Comparison of ENCODE assay signal across 16 mouse cellular contexts in genomic region chr7:37004601-37005000, GRCm38 (mm10).
A peak's percentile ranks its signal among the peaks of the same experiment; 100 is the strongest.
DNase-seq lines count a peak whose midpoint lies in the region; ATAC-seq and TF ChIP-seq lines count a peak whose summit lies in the region.
"Had no signal": no experiment of that assay in that cellular context is flagged by ENCODE, and none has a peak within 500 bp of the region (broad histone marks: within the 10 kb centered on the region; RNA-seq: fewer than 3 reads in every experiment).

No protein-coding gene starts in this region.

- H3K4me3 ChIP-seq in embryonic facial prominence, embryonic 14.5 days (ENCODE audit: low read depth, low read length), result no peak overlapping the region
- H3K4me3 ChIP-seq in embryonic facial prominence, embryonic 10.5 days, result no peak overlapping the region
- no peak overlapping the region for H3K4me3 ChIP-seq in midbrain, postnatal 0 days (ENCODE audit: low read depth, low read length)
- no peak overlapping the region for H3K4me3 ChIP-seq in midbrain, embryonic 11.5 days (ENCODE audit: low read depth, low read length)
- H3K4me3 ChIP-seq: forebrain, embryonic 15.5 days; heart, embryonic 13.5 days; layer of hippocampus, adult 2 months; liver, embryonic 13.5 days; neural tube, embryonic 13.5 days had no signal

- 72% methylated on average over 5 of the region's 5 CpGs for WGBS in embryonic facial prominence, embryonic 14.5 days
- 91% methylated on average over 5 of the region's 5 CpGs for WGBS in embryonic facial prominence, embryonic 10.5 days
- 90% methylated on average over 5 of the region's 5 CpGs for WGBS in midbrain, postnatal 0 days
- WGBS in midbrain, embryonic 11.5 days, result 90% methylated on average over 5 of the region's 5 CpGs

- H3K9me3 ChIP-seq in embryonic facial prominence, embryonic 14.5 days (ENCODE audit: control insufficient read depth, low read length), result no peaks in the 10 kb centered on the region
- no peaks in the 10 kb centered on the region for H3K9me3 ChIP-seq in embryonic facial prominence, embryonic 10.5 days
- no peaks in the 10 kb centered on the region for H3K9me3 ChIP-seq in midbrain, postnatal 0 days (ENCODE audit: low read length)
- no peaks in the 10 kb centered on the region for H3K9me3 ChIP-seq in midbrain, embryonic 11.5 days (ENCODE audit: control insufficient read depth, low read length)
- H3K9me3 ChIP-seq: forebrain, embryonic 15.5 days; heart, embryonic 13.5 days; liver, embryonic 13.5 days; neural tube, embryonic 13.5 days had no signal

- H3K4me1 ChIP-seq in embryonic facial prominence, embryonic 14.5 days (ENCODE audit: control insufficient read depth, insufficient read depth, low read length), result peaks cover 4% of the 10 kb centered on the region; the same call in 1 of the 2 replicates
- H3K4me1 ChIP-seq in embryonic facial prominence, embryonic 10.5 days, result peaks cover 24% of the 10 kb centered on the region
- no peaks in the 10 kb centered on the region for H3K4me1 ChIP-seq in midbrain, postnatal 0 days (ENCODE audit: insufficient read depth, low read length)
- no peaks in the 10 kb centered on the region for H3K4me1 ChIP-seq in midbrain, embryonic 11.5 days (ENCODE audit: control insufficient read depth, insufficient read depth, low read length)
- H3K4me1 ChIP-seq: forebrain, embryonic 15.5 days; heart, embryonic 13.5 days; liver, embryonic 13.5 days; neural tube, embryonic 13.5 days had no signal

- H3K36me3 ChIP-seq in embryonic facial prominence, embryonic 14.5 days (ENCODE audit: control insufficient read depth, insufficient read depth, low read length), result no peaks in the 10 kb centered on the region
- no peaks in the 10 kb centered on the region for H3K36me3 ChIP-seq in embryonic facial prominence, embryonic 10.5 days (replicated peaks)
- no peaks in the 10 kb centered on the region for H3K36me3 ChIP-seq in midbrain, postnatal 0 days (ENCODE audit: insufficient read depth, low read length)
- no peaks in the 10 kb centered on the region for H3K36me3 ChIP-seq in midbrain, embryonic 11.5 days (ENCODE audit: control insufficient read depth, insufficient read depth, low read length)
- H3K36me3 ChIP-seq: forebrain, embryonic 15.5 days; heart, embryonic 13.5 days; liver, embryonic 13.5 days; neural tube, embryonic 13.5 days had no signal

- 0 out of 2 replicates have a peak, but pooled peaks cover 5% of the 10 kb centered on the region for H3K27me3 ChIP-seq in embryonic facial prominence, embryonic 14.5 days (replicated peaks; ENCODE audit: control insufficient read depth, insufficient read depth, low read length)
- H3K27me3 ChIP-seq in embryonic facial prominence, embryonic 10.5 days (replicated peaks; ENCODE audit: low read depth, poor library complexity, severe bottlenecking), result peaks cover 14% of the 10 kb centered on the region
- no peaks in the 10 kb centered on the region for H3K27me3 ChIP-seq in midbrain, postnatal 0 days (ENCODE audit: insufficient read depth, low read length)
- H3K27me3 ChIP-seq in midbrain, embryonic 11.5 days (ENCODE audit: control insufficient read depth, insufficient read depth, low read length), result no peaks in the 10 kb centered on the region
- H3K27me3 ChIP-seq: forebrain, embryonic 15.5 days; heart, embryonic 13.5 days; liver, embryonic 13.5 days; neural tube, embryonic 13.5 days had no signal

- no peak overlapping the region for H3K27ac ChIP-seq in embryonic facial prominence, embryonic 14.5 days (replicated peaks; ENCODE audit: low read depth, low read length)
- H3K27ac ChIP-seq in embryonic facial prominence, embryonic 10.5 days (replicated peaks), result no peak overlapping the region
- H3K27ac ChIP-seq in midbrain, postnatal 0 days (ENCODE audit: low read depth, low read length), result no peak overlapping the region
- H3K27ac ChIP-seq in midbrain, embryonic 11.5 days (ENCODE audit: low read depth, low read length), result no peak overlapping the region
- H3K27ac ChIP-seq: forebrain, embryonic 15.5 days; heart, embryonic 13.5 days; layer of hippocampus, adult 2 months; liver, embryonic 13.5 days; neural tube, embryonic 13.5 days had no signal

- no peak overlapping the region for H3K9ac ChIP-seq in embryonic facial prominence, embryonic 14.5 days (ENCODE audit: low read depth, low read length)
- no peak overlapping the region for H3K9ac ChIP-seq in midbrain, postnatal 0 days (replicated peaks; ENCODE audit: low read length, poor library complexity, severe bottlenecking)
- no peak overlapping the region for H3K9ac ChIP-seq in midbrain, embryonic 11.5 days (ENCODE audit: low read length)
- H3K9ac ChIP-seq: forebrain, embryonic 15.5 days; heart, embryonic 13.5 days; liver, embryonic 13.5 days; neural tube, embryonic 13.5 days had no signal

- DNase-seq in embryonic facial prominence, embryonic 14.5 days (ENCODE audit: low spot score), result peak; percentile 36
- DNase-seq in embryonic facial prominence, embryonic 10.5 days (ENCODE audit: low spot score), result no peak
- peak; percentile 14 for DNase-seq in kidney, adult 9 months
- DNase-seq in kidney, adult 11 months, result no peak
- peak; percentile 51 for DNase-seq in midbrain, postnatal 0 days (ENCODE audit: low spot score)
- no peak for DNase-seq in midbrain, embryonic 11.5 days (ENCODE audit: low spot score, missing footprints)
- peak; percentile 66 for DNase-seq in skeletal muscle tissue, adult 2 months (ENCODE audit: low read depth, low spot score)
- no peak for DNase-seq in urinary bladder, postnatal 25 days (ENCODE audit: low spot score)
- DNase-seq: cerebellum, adult 11-12 months; liver, embryonic 13.5 days; retina, postnatal 1 day had no signal

- no peak for ATAC-seq in embryonic facial prominence, embryonic 14.5 days (ENCODE audit: low read depth)
- ATAC-seq in midbrain, postnatal 0 days (ENCODE audit: low FRiP score), result no peak
- no peak for ATAC-seq in midbrain, embryonic 11.5 days (ENCODE audit: low FRiP score)
- ATAC-seq: forebrain, embryonic 15.5 days; Patski had no signal

- H3K4me2 ChIP-seq in embryonic facial prominence, embryonic 14.5 days (ENCODE audit: low read depth, low read length), result no peak overlapping the region
- no peak overlapping the region for H3K4me2 ChIP-seq in midbrain, postnatal 0 days (ENCODE audit: low read depth, low read length, poor library complexity, severe bottlenecking)
- no peak overlapping the region for H3K4me2 ChIP-seq in midbrain, embryonic 11.5 days
- H3K4me2 ChIP-seq: forebrain, embryonic 15.5 days; heart, embryonic 13.5 days; liver, embryonic 13.5 days; neural tube, embryonic 13.5 days had no signal

- TF ChIP-seq CTCF in midbrain, postnatal 0 days (IDR thresholded peaks at IDR 0.05), result no peak

Comparison
In these comparisons a context has a peak if more than half of its experiments do, and no peak if none do; other contexts are left out.
1. DNase-seq: peak in embryonic facial prominence, embryonic 14.5 days (single experiment), kidney, adult 9 months (single experiment), midbrain, postnatal 0 days (single experiment) and skeletal muscle tissue, adult 2 months (single experiment); none in embryonic facial prominence, embryonic 10.5 days (single experiment), kidney, adult 11 months (single experiment), midbrain, embryonic 11.5 days (single experiment) and urinary bladder, postnatal 25 days (single experiment).